Mouse (Mus musculus) spleen, embryonic (tissue): ENCODE results near the gene Chp2.

Experiments used
- CTCF ChIA-PET: fragments of 350-600 bp; sonication (Branson Sonifier 250); formaldehyde crosslinking; loops from one replicate; lab custom pipeline; 2022; lab: Charles Lee

Gene Chp2

GRCm38 (mm10) chr7:122219315-122219801, at the start of gene Chp2:
Gene Chp2 (plus strand): TSS chr7:122219496.
- CTCF ChIA-PET: no interaction called here

GRCm38 (mm10) chr7:122170705-122171104, 48.6 kb upstream of the Chp2 start:
- CTCF ChIA-PET: interaction anchor here (0.5 to 1.0 kb wide), 2 partner anchors 10 to 559 kb away, joined by 4 to 5 read pairs; no protein-coding TSS in a partner anchor

DNA sequence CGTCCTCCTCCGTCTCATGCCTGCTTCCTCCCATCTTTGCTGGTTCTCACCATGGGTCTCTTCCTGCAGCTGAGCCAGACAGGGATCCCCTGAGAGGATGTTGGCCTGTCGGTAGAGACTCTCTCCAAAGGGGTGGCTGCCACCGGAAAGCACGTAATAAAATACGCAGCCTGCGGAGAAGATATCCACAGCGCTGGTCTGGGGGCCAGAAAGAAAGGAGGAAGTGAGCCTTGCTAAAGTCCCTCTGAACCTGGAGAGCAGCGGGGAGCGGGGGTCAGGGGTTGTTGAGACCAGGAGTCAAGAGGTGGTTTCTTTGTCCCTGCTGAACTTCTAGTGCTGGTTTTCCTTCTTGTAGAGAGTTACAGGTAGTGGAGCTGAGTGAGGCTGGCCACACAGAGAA, 47.7 kb upstream of the Chp2 start:
- CTCF ChIA-PET: interaction anchor here (1.0 kb wide), 1 partner anchor 558 kb away, joined by 5 read pairs; no protein-coding TSS in a partner anchor

DNA sequence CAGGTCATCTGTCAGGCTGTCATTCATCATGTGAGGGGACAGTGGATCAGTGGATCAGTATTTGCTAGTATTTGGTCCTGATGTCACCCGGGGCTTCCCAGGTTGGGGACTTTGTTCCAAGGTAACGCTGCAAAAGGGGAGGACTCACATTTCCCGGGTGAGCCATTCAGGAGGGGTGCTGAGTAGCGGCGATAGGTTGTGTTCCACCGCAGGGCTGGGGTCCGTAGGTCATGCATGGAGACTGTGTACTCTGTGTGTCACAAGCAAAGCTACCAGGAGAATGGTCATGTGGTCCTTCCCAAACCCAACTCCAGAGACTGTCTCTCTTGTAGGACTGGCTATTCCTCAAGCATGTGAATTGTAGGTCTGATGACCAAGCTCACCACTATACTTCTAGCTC, 38.6 kb upstream of the Chp2 start:
- CTCF ChIA-PET: no interaction called here

DNA sequence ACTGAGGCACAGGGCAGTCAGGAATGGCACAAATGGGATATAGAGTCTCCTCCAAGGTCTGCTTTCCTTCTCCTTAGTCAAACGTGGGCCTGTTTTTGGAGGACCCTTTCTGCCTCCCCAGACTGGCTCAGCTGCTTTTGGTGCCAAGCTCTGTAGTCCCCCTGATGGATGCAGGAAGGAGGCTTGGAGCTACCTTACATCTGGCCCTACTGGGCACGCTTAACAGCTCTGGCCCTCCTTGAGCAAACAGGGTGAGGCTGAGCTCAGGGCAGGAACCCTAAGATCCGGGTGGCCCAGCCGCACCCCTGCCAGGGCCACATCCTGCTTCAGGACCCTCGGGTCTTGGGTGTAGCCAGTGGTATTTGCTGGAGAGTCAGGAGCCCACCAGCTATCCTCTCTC, 34.7 kb upstream of the Chp2 start:
- CTCF ChIA-PET: interaction anchor here (0.6 to 0.9 kb wide), 2 partner anchors 17 to 1301 kb away, joined by 3 to 4 read pairs; no protein-coding TSS in a partner anchor

DNA sequence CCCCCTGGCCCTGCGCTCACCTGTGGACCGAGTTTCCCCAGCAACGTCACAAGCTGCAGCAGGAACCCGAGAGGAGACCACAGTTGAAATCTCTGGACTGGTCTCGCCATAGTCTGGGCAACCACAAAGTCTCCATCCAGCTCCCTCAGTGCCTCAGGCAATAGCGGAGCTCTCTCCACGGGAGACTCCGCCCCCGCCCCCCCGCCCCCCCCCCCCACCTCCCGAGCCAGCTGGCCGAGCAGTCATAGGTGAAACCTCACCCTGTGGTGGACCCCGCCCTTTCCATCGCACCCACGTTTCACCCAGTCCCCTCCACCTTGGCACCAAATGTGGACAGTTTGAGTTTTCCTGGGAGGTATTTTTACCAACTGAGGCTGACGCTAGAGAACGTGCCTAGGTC, 33.3 kb upstream of the Chp2 start, which contains the start of gene Ern2:
Gene Ern2, minus strand, starts transcription at position 165 of the 400 bp plus-strand sequence.
- CTCF ChIA-PET: no interaction called here

- CTCF ChIA-PET: no interaction called here
Measured at GRCm38 (mm10) chr7:122189484-122189883, 29.8 kb upstream of the Chp2 start.

GRCm38 (mm10) chr7:122191097-122191496, 28.2 kb upstream of the Chp2 start:
- CTCF ChIA-PET: interaction anchor here (0.7 kb wide), 2 partner anchors 35 to 90 kb away, joined by 5 to 9 read pairs; no protein-coding TSS in a partner anchor

GRCm38 (mm10) chr7:122193919-122194318, 25.4 kb upstream of the Chp2 start:
- CTCF ChIA-PET: no interaction called here

GRCm38 (mm10) chr7:122196771-122197170, 22.5 kb upstream of the Chp2 start:
- CTCF ChIA-PET: interaction anchor here (0.6 to 0.7 kb wide), 3 partner anchors 39 to 412 kb away, joined by 4 to 6 read pairs (median 4); no protein-coding TSS in a partner anchor

DNA sequence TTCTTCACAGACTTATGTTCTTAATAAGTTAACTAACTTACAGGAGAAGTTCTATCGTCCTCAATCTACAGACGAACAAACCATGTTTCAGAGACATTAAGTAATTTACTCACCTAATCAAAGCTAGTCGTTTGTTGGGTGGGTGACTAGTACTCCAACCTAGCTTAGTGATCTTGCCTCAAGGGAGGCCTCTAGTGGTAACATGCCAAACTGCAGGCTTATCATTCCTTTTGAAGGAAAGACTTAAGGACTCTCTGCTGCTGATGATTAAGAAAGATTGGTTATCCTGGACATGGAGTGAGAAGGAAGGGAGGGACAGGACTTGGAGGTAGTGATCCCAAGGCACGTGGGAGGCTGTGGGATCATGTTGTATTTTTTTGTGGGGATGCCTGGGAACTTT, 22.0 kb upstream of the Chp2 start:
- CTCF ChIA-PET: interaction anchor here (0.7 kb wide), 3 partner anchors 39 to 411 kb away, joined by 4 to 7 read pairs (median 6); no protein-coding TSS in a partner anchor

- CTCF ChIA-PET: interaction anchor here (0.7 kb wide), 1 partner anchor 285 kb away, joined by 3 read pairs; no protein-coding TSS in a partner anchor
Measured at GRCm38 (mm10) chr7:122199296-122199695, 20.0 kb upstream of the Chp2 start.

DNA sequence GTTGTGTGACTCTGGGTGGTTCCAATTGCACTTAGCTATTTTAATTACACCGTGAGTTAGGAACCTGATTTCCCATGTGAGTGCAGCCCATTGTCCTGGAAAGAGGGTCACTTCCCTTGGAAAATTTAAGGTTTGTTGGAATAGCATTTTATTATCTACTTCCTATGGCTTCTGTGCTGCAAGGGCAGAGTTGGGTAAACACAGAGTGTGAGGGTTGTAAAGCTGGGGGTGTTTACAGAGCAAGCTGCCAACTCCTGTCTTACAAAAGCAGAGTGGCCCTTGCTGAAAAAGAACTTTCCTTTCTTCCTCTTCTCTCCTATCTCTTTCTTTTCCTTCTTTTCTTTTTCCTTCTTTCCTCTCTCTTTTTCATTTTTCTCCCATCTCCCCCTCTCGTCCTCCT, 15.4 kb upstream of the Chp2 start:
- CTCF ChIA-PET: interaction anchor here (0.5 kb wide), 1 partner anchor 134 kb away, joined by 4 read pairs; no protein-coding TSS in a partner anchor

DNA sequence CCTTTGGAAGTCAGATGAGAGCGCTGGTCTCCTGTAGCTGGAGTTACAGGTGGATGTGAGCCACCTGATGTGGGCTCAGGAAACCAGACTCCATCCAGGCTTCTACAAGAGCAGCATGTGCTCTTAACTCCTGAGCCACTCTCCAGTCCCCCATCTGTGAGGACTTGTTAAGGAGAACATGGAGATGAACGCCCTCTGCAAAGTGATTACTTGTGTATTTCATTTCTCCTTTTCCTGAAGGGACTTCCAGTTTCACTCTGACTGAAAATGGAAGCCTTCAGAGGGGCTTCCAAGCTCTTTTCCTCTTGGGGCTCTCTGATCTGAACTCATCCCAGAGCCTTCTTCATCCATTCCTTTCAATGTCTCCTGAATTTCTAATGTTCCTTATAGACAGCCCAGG, 13.2 kb upstream of the Chp2 start:
- CTCF ChIA-PET: no interaction called here

DNA sequence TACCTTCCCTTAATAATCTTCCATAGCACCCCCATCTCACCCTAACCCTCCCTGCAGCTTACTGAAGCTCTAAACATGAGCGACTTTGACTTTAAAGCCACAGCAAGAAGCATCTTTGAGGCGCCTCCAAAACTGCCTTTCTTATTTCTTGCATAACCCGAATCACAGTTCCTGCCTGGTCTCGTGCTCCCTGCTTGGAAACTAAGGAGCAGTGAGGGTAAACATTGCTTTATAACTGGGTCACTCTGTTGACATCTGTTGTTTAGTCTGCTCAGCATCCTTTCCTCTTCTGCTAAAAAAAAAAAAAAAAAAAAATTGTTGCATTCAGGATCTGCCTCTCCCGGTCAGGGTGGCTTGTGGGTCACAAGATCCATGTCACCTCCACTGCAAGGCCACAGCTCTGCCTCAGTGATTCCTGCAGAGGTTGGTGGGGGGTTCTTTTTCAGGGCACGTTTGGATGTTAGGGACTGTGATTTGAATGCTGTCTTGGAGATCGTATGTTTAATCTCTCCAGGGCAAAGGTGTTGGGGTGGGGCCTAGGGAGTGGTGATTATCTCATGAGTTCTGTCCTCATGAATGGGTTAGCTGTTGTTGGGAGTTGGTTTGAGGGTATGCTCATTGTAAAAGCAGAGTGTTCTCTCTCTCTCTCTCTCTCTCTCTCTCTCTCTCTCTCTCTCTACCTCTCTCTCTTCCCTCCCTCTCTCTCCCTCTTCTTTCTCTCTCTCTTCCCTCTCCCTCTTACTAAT, 10.8 kb upstream of the Chp2 start:
- CTCF ChIA-PET: interaction anchor here (0.7 kb wide), 1 partner anchor 801 kb away, joined by 3 read pairs; no protein-coding TSS in a partner anchor

DNA sequence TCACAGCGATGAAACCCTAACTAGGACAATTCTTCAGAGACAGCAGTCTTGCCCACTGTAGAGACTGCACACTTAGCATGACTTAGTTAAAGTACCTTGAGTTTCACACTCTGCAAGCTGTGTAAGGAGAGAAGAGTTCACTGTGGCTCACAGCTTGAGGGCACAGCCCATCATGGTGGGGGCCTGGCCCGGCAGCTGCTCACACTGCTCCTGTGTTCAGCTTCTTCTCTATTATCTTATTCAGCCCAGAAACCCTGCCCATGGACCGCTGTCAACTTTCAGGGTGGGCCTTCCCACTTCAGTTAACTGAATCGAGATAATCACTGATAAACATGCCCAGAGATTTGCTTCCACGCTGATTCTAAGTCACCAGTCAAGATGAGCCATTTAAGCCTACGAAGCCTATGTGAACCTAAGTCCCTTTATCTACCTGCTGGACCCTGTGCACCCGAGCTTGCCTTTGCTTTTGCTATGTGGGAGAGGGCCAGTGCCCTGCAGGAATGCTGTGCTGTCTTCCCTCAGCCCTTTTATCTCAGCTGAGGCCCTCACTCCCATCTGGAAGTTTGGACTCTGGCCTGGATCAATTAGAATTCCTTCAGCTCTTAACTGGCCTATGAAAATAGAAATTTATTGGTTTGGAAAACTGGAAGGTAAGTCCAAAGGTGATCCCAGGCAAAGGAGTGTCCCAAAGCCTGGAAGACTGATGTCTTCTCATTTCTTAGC, 6.9 kb downstream of the Chp2 start:
- CTCF ChIA-PET: interaction anchor here (0.5 to 1.0 kb wide), 2 partner anchors 20 to 36 kb away, joined by 3 to 5 read pairs; no protein-coding TSS in a partner anchor

DNA sequence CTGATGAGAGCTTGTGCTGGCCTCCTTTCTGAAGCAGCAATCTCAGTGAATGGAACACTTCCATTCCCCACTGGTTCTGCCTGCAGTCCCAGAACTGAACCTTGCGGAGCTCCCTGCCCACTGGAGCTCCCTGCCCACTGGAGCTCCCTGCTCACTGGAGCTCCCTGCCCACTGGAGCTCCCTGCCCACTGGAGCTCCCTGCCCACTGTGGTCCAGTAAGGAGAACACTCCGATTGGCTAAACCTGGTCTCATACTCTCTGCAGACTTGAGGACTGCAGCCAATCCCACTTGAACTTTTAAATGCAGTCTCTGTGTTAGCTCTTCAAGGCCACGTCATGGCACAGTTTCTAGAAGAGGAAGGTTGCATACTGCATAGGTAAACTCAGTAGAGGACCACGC, 7.4 kb downstream of the Chp2 start:
- CTCF ChIA-PET: no interaction called here

GRCm38 (mm10) chr7:122229306-122229705, 10.0 kb downstream of the Chp2 start:
- CTCF ChIA-PET: no interaction called here

DNA sequence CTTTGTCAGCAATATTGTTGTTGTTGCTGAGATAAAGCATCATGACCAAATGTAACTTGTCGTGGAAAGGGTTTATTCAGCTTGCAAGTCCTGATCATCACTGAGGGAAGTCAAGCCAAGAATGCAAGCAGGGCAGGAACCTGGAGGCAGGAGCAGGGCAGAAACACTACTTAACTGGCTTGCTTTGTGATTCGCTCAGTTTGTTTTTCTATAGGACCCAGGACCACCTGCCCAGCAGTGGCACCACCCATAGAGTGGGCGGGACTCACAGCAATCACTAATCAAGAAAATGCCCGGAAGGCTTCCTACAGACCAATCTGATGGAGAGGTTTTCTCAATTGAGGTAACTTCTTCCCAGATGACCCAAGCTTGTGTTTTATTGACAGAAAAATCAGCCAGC, 10.6 kb downstream of the Chp2 start:
- CTCF ChIA-PET: interaction anchor here (0.6 kb wide), 1 partner anchor 175 kb away, joined by 3 read pairs; no protein-coding TSS in a partner anchor

GRCm38 (mm10) chr7:122230866-122231265, 11.6 kb downstream of the Chp2 start:
- CTCF ChIA-PET: no interaction called here

DNA sequence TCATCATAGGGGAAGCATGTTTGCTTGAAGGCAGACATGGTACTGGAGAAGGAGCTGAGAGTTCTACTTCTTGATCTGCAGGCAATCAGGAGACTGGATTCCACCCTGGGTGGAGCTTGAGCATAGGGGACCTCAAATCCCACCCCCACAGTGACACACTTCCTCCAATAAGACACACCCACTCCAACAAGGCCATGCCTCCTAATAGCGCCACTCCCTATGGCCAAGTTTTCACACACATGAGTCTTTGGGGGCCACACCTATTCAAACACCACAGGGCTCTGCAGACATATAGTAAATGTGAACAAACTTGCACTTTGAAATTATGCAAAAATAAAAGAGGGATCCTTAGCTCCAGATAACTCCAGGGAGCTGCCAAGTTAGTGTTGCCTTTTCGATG, 19.6 kb downstream of the Chp2 start:
- CTCF ChIA-PET: no interaction called here
